Mouse (Mus musculus): ENCODE data around the gene Oard1.

- TF ChIP-seq POLR2A (IDR thresholded peaks at IDR 0.05; ENCODE audit: borderline replicate concordance, control insufficient read depth, low read depth, low read length) = no peak
- TF ChIP-seq CTCF (IDR thresholded peaks at IDR 0.05; ENCODE audit: control insufficient read depth, insufficient read depth, low read length) = no peak
Measured at GRCm38 (mm10) chr17:48462096-48462495, 52.3 kb downstream of the Oard1 start.

Data from bone marrow, adult 2 months (tissue).